Mouse (Mus musculus) thymus, adult 2 months (tissue): ENCODE measurements around the gene Acss1.

ENCODE experiments used
- CTCF ChIP-seq: fragments of 200-500 bp; IDR thresholded peaks from 2 replicates; pipeline ENCODE4 v1.5.1; 2012; ENCODE audit warnings: mild to moderate bottlenecking, control low read depth, low read length, moderate library complexity, borderline replicate concordance; ENCODE audit not compliant: control insufficient read depth, poor library complexity, insufficient read depth; ENCODE audit errors: extremely low read depth
- POLR2A ChIP-seq: fragments of 200-500 bp; IDR thresholded peaks from 2 replicates; pipeline ENCODE4 v1.6.1; 2012; ENCODE audit warnings: mild to moderate bottlenecking, low read length, control low read depth, moderate library complexity; ENCODE audit not compliant: control insufficient read depth, poor library complexity, insufficient read depth; ENCODE audit errors: extremely low read depth

DNA sequence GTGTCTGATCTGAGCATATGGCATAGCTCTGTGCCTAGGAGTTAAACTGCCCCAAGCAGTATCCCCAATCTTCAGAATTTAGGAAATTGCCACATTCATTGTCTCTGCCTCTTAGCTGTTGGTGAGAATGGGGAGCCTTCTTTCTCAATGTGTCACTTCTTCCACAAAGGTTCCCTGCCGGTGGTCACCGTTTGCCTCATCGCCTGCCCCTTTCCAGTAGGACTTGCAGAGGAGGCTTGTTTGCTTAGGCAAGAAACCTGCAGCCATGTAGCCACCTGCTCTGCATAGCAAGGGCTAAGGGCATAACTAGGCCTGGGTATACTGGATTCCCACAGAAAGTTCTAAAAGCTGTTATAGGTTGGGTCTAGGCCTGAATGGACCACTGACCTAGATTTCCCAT is 95.8 kb downstream of the Acss1 start:
- no peak for TF ChIP-seq CTCF
- no peak for TF ChIP-seq POLR2A
